ENCODE assay signal across 9 mouse cellular contexts in genomic region chr12:25034338-25034953, GRCm38 (mm10). TPM values are rescaled to one million over a fixed set of nuclear protein-coding genes. Genes with fewer than 3 reads are reported as not detected.
DNase-seq lines count a peak whose midpoint lies in the region; ATAC-seq and TF ChIP-seq lines count a peak whose summit lies in the region.
"Had no signal": no experiment of that assay in that cellular context is flagged by ENCODE, and none has a peak within 500 bp of the region (broad histone marks: within the 10 kb centered on the region; RNA-seq: fewer than 3 reads in every experiment).

No protein-coding gene starts in this region.

- 59% methylated on average over 8 of the region's 8 CpGs for WGBS in intestine, embryonic 14.5 days
- 60% methylated on average over 8 of the region's 8 CpGs for WGBS in intestine, postnatal 0 days
- 67% methylated on average over 8 of the region's 8 CpGs for WGBS in embryonic facial prominence, embryonic 10.5 days
- 75% methylated on average over 8 of the region's 8 CpGs for WGBS in hindbrain, embryonic 10.5 days
- WGBS in midbrain, embryonic 16.5 days: 38% methylated on average over 8 of the region's 8 CpGs

- H3K36me3 ChIP-seq in intestine, embryonic 14.5 days (ENCODE audit: control insufficient read depth, insufficient read depth, low read length): peaks cover 16% of the 10 kb centered on the region
- peaks cover 26% of the 10 kb centered on the region for H3K36me3 ChIP-seq in intestine, postnatal 0 days (ENCODE audit: control insufficient read depth, insufficient read depth)
- peaks cover 6% of the 10 kb centered on the region; the same call in 1 of the 2 replicates for H3K36me3 ChIP-seq in embryonic facial prominence, embryonic 10.5 days (replicated peaks)
- peaks cover 18% of the 10 kb centered on the region for H3K36me3 ChIP-seq in hindbrain, embryonic 10.5 days
- peaks cover 18% of the 10 kb centered on the region for H3K36me3 ChIP-seq in midbrain, embryonic 16.5 days (ENCODE audit: control insufficient read depth, insufficient read depth, low read length)

- TF ChIP-seq CTCF in intestine, postnatal 0 days (IDR thresholded peaks at IDR 0.05; ENCODE audit: low read depth): no peak

- H3K9ac ChIP-seq in intestine, embryonic 14.5 days (ENCODE audit: low read length): no peak overlapping the region
- H3K9ac ChIP-seq in intestine, postnatal 0 days (ENCODE audit: low read depth, low read length): no peak overlapping the region
- H3K9ac ChIP-seq in midbrain, embryonic 16.5 days (ENCODE audit: low read depth, low read length): no peak overlapping the region
- H3K9ac ChIP-seq: liver, embryonic 14.5 days had no signal

- peaks cover 3% of the 10 kb centered on the region; the same call in 1 of the 2 replicates for H3K4me1 ChIP-seq in intestine, embryonic 14.5 days (replicated peaks; ENCODE audit: control insufficient read depth, insufficient read depth, low read length)
- H3K4me1 ChIP-seq in intestine, postnatal 0 days (replicated peaks; ENCODE audit: control insufficient read depth, insufficient read depth, low read length): no peaks in the 10 kb centered on the region
- peaks cover 16% of the 10 kb centered on the region for H3K4me1 ChIP-seq in embryonic facial prominence, embryonic 10.5 days
- H3K4me1 ChIP-seq in hindbrain, embryonic 10.5 days (replicated peaks): peaks cover 21% of the 10 kb centered on the region
- H3K4me1 ChIP-seq in midbrain, embryonic 16.5 days (ENCODE audit: control insufficient read depth, insufficient read depth, low read length): peaks cover 20% of the 10 kb centered on the region

- intact Hi-C loops in left cerebral cortex, postnatal 4 days (cut with DNase I): loop anchor here (10.0 kb wide), 1 partner anchor 1260 kb away; no protein-coding TSS in a partner anchor

- peak overlapping the region; percentile 15; the same call in 1 of the 2 replicates for H3K4me2 ChIP-seq in intestine, embryonic 14.5 days (ENCODE audit: low read length)
- H3K4me2 ChIP-seq in intestine, postnatal 0 days (replicated peaks; ENCODE audit: low read depth): no peak overlapping the region
- H3K4me2 ChIP-seq in midbrain, embryonic 16.5 days (ENCODE audit: low read length): no peak overlapping the region

- no peak for ATAC-seq in intestine, embryonic 14.5 days (replicated peaks; ENCODE audit: low FRiP score, low TSS enrichment, low read depth)
- no peak for ATAC-seq in intestine, postnatal 0 days
- ATAC-seq in midbrain, embryonic 16.5 days: peak; percentile 40; the same call in 1 of the 2 replicates
- ATAC-seq in granulocyte monocyte progenitor cell, adult 5-6 weeks (replicated peaks; ENCODE audit: poor library complexity, severe bottlenecking): no peak

- no peak overlapping the region for H3K4me3 ChIP-seq in intestine, embryonic 14.5 days (ENCODE audit: low read depth, low read length)
- H3K4me3 ChIP-seq in intestine, postnatal 0 days (ENCODE audit: low read depth, low read length): no peak overlapping the region
- no peak overlapping the region for H3K4me3 ChIP-seq in embryonic facial prominence, embryonic 10.5 days
- no peak overlapping the region for H3K4me3 ChIP-seq in hindbrain, embryonic 10.5 days
- no peak overlapping the region for H3K4me3 ChIP-seq in midbrain, embryonic 16.5 days (ENCODE audit: low read depth, low read length)

- peak overlapping the region; percentile 59 for H3K27ac ChIP-seq in intestine, embryonic 14.5 days (ENCODE audit: low read depth)
- H3K27ac ChIP-seq in intestine, postnatal 0 days (ENCODE audit: low read depth, low read length): no peak overlapping the region
- H3K27ac ChIP-seq in embryonic facial prominence, embryonic 10.5 days (replicated peaks): peak overlapping the region; percentile 57
- H3K27ac ChIP-seq in hindbrain, embryonic 10.5 days: peak overlapping the region; percentile 79
- H3K27ac ChIP-seq in midbrain, embryonic 16.5 days (ENCODE audit: low read length): peak overlapping the region; percentile 61; the same call in 1 of the 2 replicates
- H3K27ac ChIP-seq: liver, embryonic 14.5 days had no signal

- H3K9me3 ChIP-seq in intestine, embryonic 14.5 days (ENCODE audit: control insufficient read depth, low read length): no peaks in the 10 kb centered on the region
- H3K9me3 ChIP-seq in intestine, postnatal 0 days (ENCODE audit: control insufficient read depth): no peaks in the 10 kb centered on the region
- no peaks in the 10 kb centered on the region for H3K9me3 ChIP-seq in embryonic facial prominence, embryonic 10.5 days
- no peaks in the 10 kb centered on the region for H3K9me3 ChIP-seq in hindbrain, embryonic 10.5 days
- H3K9me3 ChIP-seq in midbrain, embryonic 16.5 days (replicated peaks; ENCODE audit: control insufficient read depth, low read length, poor library complexity, severe bottlenecking): no peaks in the 10 kb centered on the region

- no peaks in the 10 kb centered on the region for H3K27me3 ChIP-seq in intestine, embryonic 14.5 days (replicated peaks; ENCODE audit: control insufficient read depth, insufficient read depth, low read length)
- no peaks in the 10 kb centered on the region for H3K27me3 ChIP-seq in intestine, postnatal 0 days (replicated peaks; ENCODE audit: control insufficient read depth, insufficient read depth, low read length)
- no peaks in the 10 kb centered on the region for H3K27me3 ChIP-seq in embryonic facial prominence, embryonic 10.5 days (replicated peaks; ENCODE audit: low read depth, poor library complexity, severe bottlenecking)
- no peaks in the 10 kb centered on the region for H3K27me3 ChIP-seq in hindbrain, embryonic 10.5 days (ENCODE audit: insufficient read depth, poor library complexity, severe bottlenecking)
- no peaks in the 10 kb centered on the region for H3K27me3 ChIP-seq in midbrain, embryonic 16.5 days (ENCODE audit: control insufficient read depth, insufficient read depth, low read depth, low read length)

- no peak for DNase-seq in intestine, embryonic 14.5 days (ENCODE audit: low spot score)
- DNase-seq in embryonic facial prominence, embryonic 10.5 days (ENCODE audit: low spot score): no peak
- no peak for DNase-seq in hindbrain, embryonic 10.5 days (ENCODE audit: low spot score)
- DNase-seq in left cerebral cortex, postnatal 4 days: no peak
- DNase-seq in spleen, postnatal 10 days (ENCODE audit: low spot score in 2 of 2): no peak

RNA-seq across cellular contexts. Expression of gene Kidins220, which starts 59.7 kb away (rescaled TPM):
- polyA plus RNA-seq in intestine, embryonic 14.5 days (2014; fragmentation: Nextera tagmentation; extraction: Ambion mirVana): 28.5 and 29.1 TPM in 2 replicates
- polyA plus RNA-seq in intestine, postnatal 0 days (2015; fragmentation: Nextera tagmentation; extraction: Ambion mirVana): 17.2 and 18.6 TPM in 2 replicates
- 18.9 and 19.0 TPM in 2 replicates for polyA plus RNA-seq in embryonic facial prominence, embryonic 10.5 days (2016; fragmentation: Nextera tagmentation; extraction: Ambion mirVana)
- 24.8 and 38.1 TPM in 2 replicates for polyA plus RNA-seq in hindbrain, embryonic 10.5 days (2016; fragmentation: Nextera tagmentation; extraction: Ambion mirVana)
- 172 and 177 TPM in 2 replicates for polyA plus RNA-seq in midbrain, embryonic 16.5 days (2015; fragmentation: Nextera tagmentation; extraction: Ambion mirVana)
- 31.0 and 34.2 TPM in 2 replicates for total RNA-seq in granulocyte monocyte progenitor cell, adult 5-6 weeks (2014; fragmentation: Nextera tagmentation)
- 40.0 and 64.8 TPM in 2 replicates for total RNA-seq in granulocyte monocyte progenitor cell, adult 5-6 weeks (2017)
- 100 to 1,000 TPM; 426 to 438 TPM for total RNA-seq in left cerebral cortex, postnatal 4 days (2021)
